Mouse (Mus musculus) lung, adult 2 months (tissue): ENCODE measurements at regions not wholly inside any gene's neighbourhood (a gene's known extent, or its start where the extent isn't known, plus 50 kb on each side); places are given as distances from the start of the nearest gene placed in this dataset.

Experiments used
- DNase-seq: peaks from one replicate; pipeline ENCODE4 v3.0.0; 2022
- H3K4me1 ChIP-seq: fragments of 200-500 bp; 2 replicates; pipeline ENCODE4 v1.6.1; 2011; ENCODE audit warnings: low read length; ENCODE audit not compliant: control insufficient read depth, insufficient read depth
- H3K4me3 ChIP-seq: fragments of 200-500 bp; replicated peaks from 2 replicates; pipeline ENCODE3; 2011; ENCODE audit warnings: low read depth, mild to moderate bottlenecking, control low read depth, low read length; ENCODE audit errors: extremely low read depth
- CTCF ChIP-seq: fragments of 200-500 bp; IDR thresholded peaks from 2 replicates; pipeline ENCODE4 v1.5.1; 2011; ENCODE audit warnings: mild to moderate bottlenecking, low read length, control low read depth; ENCODE audit not compliant: insufficient read depth
- POLR2A ChIP-seq: fragments of 200-500 bp; IDR thresholded peaks from 2 replicates; pipeline ENCODE4 v1.6.1; 2011; ENCODE audit warnings: low read depth, mild to moderate bottlenecking, control low read depth, low read length, borderline replicate concordance; ENCODE audit errors: extremely low read depth
- WGBS: fragments of 180-500 bp; shearing (Covaris S2); methylation state at CpG from one replicate; pipeline ENCODE4 v1.1.7; 2018; 5-methylcytosine and 5-hydroxymethylcytosine counted together

DNA sequence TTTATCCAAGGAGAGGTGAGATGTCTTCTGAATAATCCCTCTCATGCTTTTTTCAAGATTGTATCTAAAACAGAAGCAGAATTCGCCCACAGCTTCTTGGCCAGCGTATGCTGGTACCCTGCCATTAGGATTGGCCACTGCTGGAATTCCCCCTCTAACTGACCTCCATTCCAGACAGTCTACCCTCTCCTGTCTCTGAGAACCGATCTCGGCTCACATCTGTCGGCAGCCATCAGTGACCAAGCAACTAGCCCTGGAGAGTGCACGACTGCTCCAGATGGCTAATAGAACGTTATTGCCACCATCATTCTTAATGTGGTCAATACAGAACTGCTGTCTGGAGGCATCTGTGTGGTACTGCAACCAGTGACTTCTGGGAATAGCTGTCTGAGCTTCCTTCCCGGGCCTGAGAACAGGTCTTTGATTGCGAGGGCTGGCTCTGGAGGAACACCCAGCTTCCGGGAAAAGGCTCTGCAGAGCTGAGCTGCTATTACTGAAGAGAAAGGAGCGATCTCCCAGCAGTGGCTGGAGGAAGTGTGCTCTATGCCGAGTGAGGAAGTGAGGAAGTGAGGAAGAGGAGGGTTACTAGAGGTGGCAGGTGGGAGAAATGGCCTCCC is 187.1 kb upstream of the Ppp2r3a start:
- DNase-seq, result no peak
- Histone ChIP-seq H3K4me3 (no peak overlapping the region), H3K4me1 (no peaks in the 10 kb centered on the region)
- no peak for TF ChIP-seq POLR2A
- no peak for TF ChIP-seq CTCF
- 49% methylated on average over 12 of the region's 12 CpGs for WGBS

- WGBS, result 70% methylated on average over 12 of the region's 12 CpGs
- H3K4me3 ChIP-seq, result no peak overlapping the region
- no peaks in the 10 kb centered on the region for H3K4me1 ChIP-seq
- TF ChIP-seq CTCF, result no peak
- no peak for TF ChIP-seq POLR2A
- DNase-seq, result no peak
Observed at GRCm38 (mm10) chr9:101424974-101425670, 173.5 kb upstream of the Ppp2r3a start.

DNA sequence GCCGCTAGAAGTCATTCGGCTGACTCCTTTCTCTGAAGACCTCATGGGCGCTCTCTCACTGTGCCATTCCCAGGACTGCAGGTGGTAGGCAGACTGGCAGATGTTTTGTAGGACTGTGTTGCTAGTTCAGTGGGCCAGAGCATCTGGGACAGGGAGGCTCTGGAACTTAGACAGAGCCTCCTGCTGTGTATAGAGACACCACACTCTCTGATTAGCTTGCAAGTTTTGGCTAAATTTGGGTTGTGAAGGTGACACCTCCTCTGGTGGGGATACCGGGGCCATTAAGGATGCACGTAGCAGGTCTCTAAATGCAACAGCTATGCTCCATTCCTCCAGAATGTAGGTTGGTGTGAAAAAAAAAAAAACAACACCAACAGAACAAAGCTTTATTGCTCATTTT is 171.4 kb upstream of the Ppp2r3a start:
- H3K4me1 ChIP-seq, result no peaks in the 10 kb centered on the region
- no peak for DNase-seq
- WGBS, result 95% methylated on average over 5 of the region's 5 CpGs
- H3K4me3 ChIP-seq, result no peak overlapping the region
- TF ChIP-seq CTCF (no peak), POLR2A (no peak)

DNA sequence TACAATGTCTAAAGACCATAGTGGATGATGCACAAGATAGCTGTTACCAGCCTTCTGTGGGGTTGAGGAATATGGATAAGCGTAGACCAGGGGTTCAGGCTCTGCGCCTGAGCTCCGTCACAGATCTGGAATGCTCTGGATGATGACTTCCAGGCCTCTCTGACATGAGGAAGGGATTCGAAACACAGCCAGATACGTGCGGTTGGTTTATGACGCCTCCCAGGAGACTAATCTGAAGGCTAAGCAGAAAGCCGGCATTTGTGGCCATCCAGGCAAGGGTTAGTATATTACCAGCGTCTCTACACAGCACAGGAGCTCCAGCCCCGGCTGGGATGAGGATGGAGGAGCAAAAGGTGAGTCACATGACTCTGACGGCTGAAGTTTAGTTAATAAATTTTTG is 170.4 kb upstream of the Ppp2r3a start:
- TF ChIP-seq POLR2A (no peak), CTCF (no peak)
- 75% methylated on average over 11 of the region's 11 CpGs for WGBS
- H3K4me1 ChIP-seq, result no peaks in the 10 kb centered on the region
- no peak overlapping the region for H3K4me3 ChIP-seq
- no peak for DNase-seq

GRCm38 (mm10) chr9:101421136-101421535 is 169.5 kb upstream of the Ppp2r3a start:
- no peak overlapping the region for H3K4me3 ChIP-seq
- no peak for DNase-seq
- TF ChIP-seq POLR2A, result no peak
- TF ChIP-seq CTCF, result no peak
- no peaks in the 10 kb centered on the region for H3K4me1 ChIP-seq
- WGBS, result 88% methylated on average over 7 of the region's 7 CpGs

DNA sequence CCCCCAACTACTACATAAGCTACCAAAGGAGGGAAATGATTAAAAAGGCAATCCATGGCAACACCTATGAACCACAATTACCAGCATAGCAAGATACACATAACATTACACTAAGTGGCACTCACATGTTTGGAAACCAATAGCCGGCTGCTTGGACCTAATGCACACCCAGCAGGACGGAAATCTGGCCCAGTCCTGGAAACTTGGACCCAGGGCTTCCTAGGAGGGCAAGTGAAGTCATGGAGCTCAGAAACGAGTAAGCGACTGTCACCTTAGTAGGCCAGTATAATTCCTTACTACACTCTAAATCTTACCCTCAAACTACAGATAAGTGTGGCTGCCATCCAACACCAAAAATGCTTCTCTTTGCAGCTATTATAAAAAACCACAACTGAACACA is 168.6 kb upstream of the Ppp2r3a start:
- 86% methylated on average over 4 of the region's 4 CpGs for whole genome bisulfite sequencing
- H3K4me1 ChIP-seq, result no peaks in the 10 kb centered on the region
- no peak for DNase-seq
- TF ChIP-seq POLR2A (no peak), CTCF (no peak)
- H3K4me3 ChIP-seq, result no peak overlapping the region

GRCm38 (mm10) chr9:101417660-101418059 is 166.1 kb upstream of the Ppp2r3a start:
- no peak overlapping the region for H3K4me3 ChIP-seq
- no peak for DNase-seq
- WGBS, result 87% methylated on average over 2 of the region's 2 CpGs
- TF ChIP-seq POLR2A (no peak), CTCF (no peak)
- no peaks in the 10 kb centered on the region for H3K4me1 ChIP-seq

- Histone ChIP-seq H3K4me3 (no peak overlapping the region), H3K4me1 (no peaks in the 10 kb centered on the region)
- TF ChIP-seq POLR2A (no peak), CTCF (no peak)
- 91% methylated on average over 6 of the region's 6 CpGs for WGBS
- no peak for DNase-seq
Observed at GRCm38 (mm10) chr9:101416321-101416720, 164.7 kb upstream of the Ppp2r3a start.

DNA sequence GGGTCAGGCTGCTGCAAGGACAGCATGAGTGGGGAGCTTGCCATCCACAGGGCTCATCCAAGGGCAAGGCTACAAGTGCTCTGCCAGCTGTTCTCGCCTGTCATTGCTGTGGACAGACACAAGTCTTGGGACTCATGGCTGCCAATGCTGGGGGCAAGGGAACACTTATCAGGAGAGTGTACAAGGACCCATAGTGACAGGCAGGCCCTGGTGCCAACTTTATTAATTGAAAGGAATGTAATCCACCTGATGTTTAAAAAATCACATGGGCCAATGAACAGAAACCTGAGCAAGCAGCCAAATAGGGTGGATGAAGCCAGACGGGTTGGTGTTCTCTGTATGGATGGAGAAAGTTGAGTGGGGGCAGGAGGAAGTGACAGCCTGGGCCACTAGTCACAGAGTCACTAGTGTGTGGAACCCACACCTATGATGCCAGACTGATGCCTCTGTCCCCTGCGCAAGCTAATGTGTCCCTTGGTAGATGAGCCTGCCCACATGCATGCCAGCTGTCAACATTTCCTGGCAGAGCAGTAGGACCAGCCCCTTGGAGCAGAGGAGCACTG is 161.6 kb upstream of the Ppp2r3a start:
- no peak for DNase-seq
- no peak for TF ChIP-seq CTCF
- no peak for TF ChIP-seq POLR2A
- WGBS, result 69% methylated on average over 3 of the region's 3 CpGs

DNA sequence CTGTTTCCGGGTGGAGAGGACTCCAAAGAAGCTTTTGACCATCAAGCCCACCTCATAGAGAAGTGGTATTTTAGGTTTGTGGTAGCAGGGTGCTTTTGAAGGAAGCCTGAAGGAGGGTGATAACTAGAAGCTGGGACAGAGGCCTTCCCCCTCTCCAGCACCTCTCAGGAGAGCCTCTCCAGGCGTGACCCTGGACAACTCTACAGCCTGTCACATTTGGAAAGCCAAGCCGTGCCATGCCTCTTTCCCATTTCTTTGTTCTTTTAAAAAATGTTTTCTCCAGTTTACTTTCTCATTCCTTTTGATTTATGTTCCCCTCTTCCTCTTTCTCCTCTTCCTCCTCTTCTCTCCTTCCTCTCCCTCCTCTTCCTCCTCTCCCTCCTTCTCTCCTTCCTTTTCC is 160.4 kb upstream of the Ppp2r3a start:
- Histone ChIP-seq H3K4me3 (no peak overlapping the region), H3K4me1 (no peaks in the 10 kb centered on the region)
- WGBS, result 74% methylated on average over 3 of the region's 3 CpGs
- no peak for DNase-seq
- TF ChIP-seq CTCF (no peak), POLR2A (no peak)

More for the DNA sequence above, 161.6 kb upstream of the Ppp2r3a start:
- Histone ChIP-seq H3K4me1 (no peaks in the 10 kb centered on the region), H3K4me3 (no peak overlapping the region)
